Mouse (Mus musculus) cerebellum, postnatal 36 days (tissue): ENCODE results near the gene Fpr3.
"Not testable (repeated sequence)": the region's sequence is repeated elsewhere in the genome, so short reads cannot be mapped to it uniquely, and the experiment has no call there.

ENCODE experiments used
- DNase-seq, 2 experiments: peaks; one replicate each; pipeline ENCODE4 v3.0.0; 2021 to 2022; ENCODE audit warnings: mixed read lengths in 2 of 2

The Fpr3 gene

GRCm38 (mm10) chr17:17883840-17884239 is 3.8 kb upstream of the Fpr3 start, which contains the start of gene Fpr1:
Gene Fpr1, minus strand, starts transcription at chr17:17883940.
- DNase-seq = no peak

- DNase-seq = no peak
Measured at GRCm38 (mm10) chr17:17889732-17890425, 2.2 kb downstream of the Fpr3 start.

GRCm38 (mm10) chr17:17896039-17896438 is 8.4 kb downstream of the Fpr3 start:
- peak in 1 of 2 experiments; percentile 52 for DNase-seq

GRCm38 (mm10) chr17:17899268-17899667 is 11.6 kb downstream of the Fpr3 start:
- DNase-seq = no peak

GRCm38 (mm10) chr17:17900768-17901167 is 13.1 kb downstream of the Fpr3 start:
- no peak for DNase-seq

- DNase-seq = peak; percentile 76 to 86
Measured at GRCm38 (mm10) chr17:17909636-17910421, 22.2 kb downstream of the Fpr3 start.

- DNase-seq = not testable (repeated sequence)
Measured at GRCm38 (mm10) chr17:17912618-17913017, 25.0 kb downstream of the Fpr3 start.

- DNase-seq = no peak
Measured at GRCm38 (mm10) chr17:17917376-17917775, 29.7 kb downstream of the Fpr3 start.

- no peak for DNase-seq
Measured at GRCm38 (mm10) chr17:17917782-17918181, 30.1 kb downstream of the Fpr3 start.

- DNase-seq = no peak
Measured at GRCm38 (mm10) chr17:17973443-17973842, 85.8 kb downstream of the Fpr3 start.

GRCm38 (mm10) chr17:17981232-17981631 is 93.6 kb downstream of the Fpr3 start:
- DNase-seq = not testable (repeated sequence)

- DNase-seq = no peak
Measured at GRCm38 (mm10) chr17:18004752-18005151, 117.1 kb downstream of the Fpr3 start.
